Mouse (Mus musculus) embryonic facial prominence, embryonic 11.5 days (tissue): ENCODE data around the gene Scaf11. TPM values are rescaled to one million over a fixed set of nuclear protein-coding genes. Genes with fewer than 3 reads are reported as not detected.
A peak's percentile ranks its signal among the peaks of the same experiment; 100 is the strongest.

Experiments used
- ATAC-seq: fragments of 200-750 bp; cut with Nextera tagmentation; replicated peaks from 2 replicates; pipeline ENCODE4 v1.8.0; 2017; ENCODE audit warnings: low read depth; ENCODE audit not compliant: insufficient number of reproducible peaks, low FRiP score, low TSS enrichment
- DNase-seq: peaks from one replicate; pipeline ENCODE4 v3.0.0-alpha.2; 2015; ENCODE audit warnings: low spot score
- H3K27ac ChIP-seq: fragments of 300-500 bp; sonication (generic); replicated peaks from 2 replicates; pipeline ENCODE4 v1.5.1; 2014; ENCODE audit warnings: mild to moderate bottlenecking, low read depth, low read length, control low read depth
- H3K27me3 ChIP-seq: fragments of 300-500 bp; sonication (generic); 2 replicates; pipeline ENCODE4 v1.6.1; 2014; ENCODE audit warnings: mild to moderate bottlenecking, low read length, moderate library complexity, mixed read lengths; ENCODE audit not compliant: control insufficient read depth, insufficient read depth
- H3K36me3 ChIP-seq: fragments of 300-500 bp; sonication (generic); replicated peaks from 2 replicates; pipeline ENCODE4 v1.6.1; 2014; ENCODE audit warnings: low read depth, mild to moderate bottlenecking, low read length, moderate library complexity, mixed read lengths; ENCODE audit not compliant: control insufficient read depth, insufficient read depth
- H3K4me1 ChIP-seq: fragments of 300-500 bp; sonication (generic); 2 replicates; pipeline ENCODE4 v1.6.1; 2014; ENCODE audit warnings: low read length, mixed read lengths; ENCODE audit not compliant: control insufficient read depth, insufficient read depth
- H3K4me2 ChIP-seq: fragments of 300-500 bp; sonication (generic); 2 replicates; pipeline ENCODE4 v1.6.1; 2014; ENCODE audit warnings: low read depth, mild to moderate bottlenecking, control low read depth, low read length, moderate library complexity
- H3K4me3 ChIP-seq: fragments of 300-500 bp; sonication (generic); 2 replicates; pipeline ENCODE4 v1.5.1; 2014; ENCODE audit warnings: low read depth, low read length, control low read depth
- H3K9ac ChIP-seq: fragments of 300-500 bp; sonication (generic); replicated peaks from 2 replicates; pipeline ENCODE4 v1.6.1; 2014; ENCODE audit warnings: mild to moderate bottlenecking, control low read depth, low read length
- H3K9me3 ChIP-seq: fragments of 300-500 bp; sonication (generic); replicated peaks from 2 replicates; pipeline ENCODE4 v1.6.1; 2016; ENCODE audit warnings: mild to moderate bottlenecking, low read length, inconsistent platforms, mixed read lengths; ENCODE audit not compliant: control insufficient read depth
- WGBS: fragments of 180-500 bp; shearing (Covaris S2); extraction: QIAGEN DNeasy Blood & Tissue Kit; methylation state at CpG from one replicate; pipeline ENCODE4 v1.1.7; 2014; 5-methylcytosine and 5-hydroxymethylcytosine counted together
- polyA plus RNA-seq: library from polyadenylated mRNA; unstranded; fragments of >200 nt; fragmentation: Nextera tagmentation; extraction: Ambion mirVana; gene quantifications from 2 replicates; pipeline ENCODE4 v1.2.1, GENCODE M21; 2014

The Scaf11 gene
- polyA plus RNA-seq, 1 experiment from 2014 or later: 138 TPM

- Histone ChIP-seq H3K4me2 (peak overlapping the region; percentile 64), H3K27me3 (no peaks in the 10 kb centered on the region), H3K36me3 (no peaks in the 10 kb centered on the region), H3K4me3 (peak overlapping the region; percentile 91), H3K27ac (peak overlapping the region; percentile 86), H3K4me1 (no peaks in the 10 kb centered on the region), H3K9me3 (no peaks in the 10 kb centered on the region), H3K9ac (peak overlapping the region; percentile 88)
- WGBS: 15% methylated on average over 22 of the region's 22 CpGs
- no peak for DNase-seq
- 0 out of 2 replicates have a peak, but pooled peaks have one; percentile 3 for ATAC-seq
These were observed 1.2 kb upstream of the Scaf11 start for GRCm38 (mm10) chr15:96461541-96462512.

GRCm38 (mm10) chr15:96460451-96460729, 253 bp downstream of the Scaf11 start:
- no peak for DNase-seq
- no peaks in the 10 kb centered on the region for H3K36me3 ChIP-seq
- no peaks in the 10 kb centered on the region for H3K9me3 ChIP-seq
- WGBS: 0% methylated on average over 30 of the region's 50 CpGs
- H3K27ac ChIP-seq: peak overlapping the region; percentile 99
- peak overlapping the region; percentile 91 for H3K4me3 ChIP-seq
- no peaks in the 10 kb centered on the region for H3K4me1 ChIP-seq
- peak; percentile 71; the same call in 1 of the 2 replicates for ATAC-seq
- peak overlapping the region; percentile 49 for H3K4me2 ChIP-seq
- no peaks in the 10 kb centered on the region for H3K27me3 ChIP-seq
- peak overlapping the region; percentile 94 for H3K9ac ChIP-seq

- H3K9ac ChIP-seq: peak overlapping the region; percentile 94
- H3K4me3 ChIP-seq: peak overlapping the region; percentile 91
- no peaks in the 10 kb centered on the region for H3K36me3 ChIP-seq
- ATAC-seq: peak; percentile 61
- no peaks in the 10 kb centered on the region for H3K9me3 ChIP-seq
- under 1% methylated on average over 39 of the region's 71 CpGs for WGBS
- peak overlapping the region; percentile 49 for H3K4me2 ChIP-seq
- H3K27me3 ChIP-seq: no peaks in the 10 kb centered on the region
- peak overlapping the region; percentile 99 for H3K27ac ChIP-seq
- peak; percentile 74 for DNase-seq
- no peaks in the 10 kb centered on the region for H3K4me1 ChIP-seq
These were observed 747 bp downstream of the Scaf11 start for GRCm38 (mm10) chr15:96459741-96460450.

- Histone ChIP-seq H3K4me3 (no peak overlapping the region), H3K27me3 (no peaks in the 10 kb centered on the region), H3K36me3 (no peaks in the 10 kb centered on the region), H3K4me1 (no peaks in the 10 kb centered on the region), H3K4me2 (no peak overlapping the region), H3K27ac (no peak overlapping the region), H3K9ac (no peak overlapping the region), H3K9me3 (no peaks in the 10 kb centered on the region)
- WGBS: 91% methylated on average over 3 of the region's 3 CpGs
- ATAC-seq (no peak), DNase-seq (no peak)
These were observed 2.4 kb downstream of the Scaf11 start for GRCm38 (mm10) chr15:96458273-96458672.

GRCm38 (mm10) chr15:96457338-96457664, 3.3 kb downstream of the Scaf11 start:
- Histone ChIP-seq H3K4me2 (no peak overlapping the region), H3K36me3 (no peaks in the 10 kb centered on the region), H3K4me3 (no peak overlapping the region), H3K27me3 (no peaks in the 10 kb centered on the region), H3K9me3 (no peaks in the 10 kb centered on the region), H3K27ac (no peak overlapping the region), H3K4me1 (no peaks in the 10 kb centered on the region), H3K9ac (no peak overlapping the region)
- ATAC-seq (no peak), DNase-seq (no peak)
- 75% methylated on average over 3 of the region's 3 CpGs for WGBS

GRCm38 (mm10) chr15:96456651-96457337, 3.8 kb downstream of the Scaf11 start:
- H3K36me3 ChIP-seq: no peaks in the 10 kb centered on the region
- WGBS: 89% methylated on average over 5 of the region's 5 CpGs
- no peaks in the 10 kb centered on the region for H3K9me3 ChIP-seq
- no peak for ATAC-seq
- H3K4me3 ChIP-seq: no peak overlapping the region
- H3K4me2 ChIP-seq: no peak overlapping the region
- H3K9ac ChIP-seq: no peak overlapping the region
- H3K27me3 ChIP-seq: no peaks in the 10 kb centered on the region
- no peaks in the 10 kb centered on the region for H3K4me1 ChIP-seq
- no peak overlapping the region for H3K27ac ChIP-seq
- DNase-seq: no peak

GRCm38 (mm10) chr15:96455595-96456214, 4.9 kb downstream of the Scaf11 start:
- H3K4me1 ChIP-seq: no peaks in the 10 kb centered on the region
- H3K27me3 ChIP-seq: no peaks in the 10 kb centered on the region
- no peak overlapping the region for H3K27ac ChIP-seq
- H3K4me3 ChIP-seq: no peak overlapping the region
- no peak overlapping the region for H3K4me2 ChIP-seq
- ATAC-seq (no peak), DNase-seq (no peak)
- no peak overlapping the region for H3K9ac ChIP-seq
- H3K36me3 ChIP-seq: peaks cover 4% of the 10 kb centered on the region; the same call in 1 of the 2 replicates
- WGBS: 80% methylated on average over 4 of the region's 4 CpGs
- H3K9me3 ChIP-seq: no peaks in the 10 kb centered on the region
